36 mouse cellular contexts compared by ENCODE assay signal in the genomic region with DNA sequence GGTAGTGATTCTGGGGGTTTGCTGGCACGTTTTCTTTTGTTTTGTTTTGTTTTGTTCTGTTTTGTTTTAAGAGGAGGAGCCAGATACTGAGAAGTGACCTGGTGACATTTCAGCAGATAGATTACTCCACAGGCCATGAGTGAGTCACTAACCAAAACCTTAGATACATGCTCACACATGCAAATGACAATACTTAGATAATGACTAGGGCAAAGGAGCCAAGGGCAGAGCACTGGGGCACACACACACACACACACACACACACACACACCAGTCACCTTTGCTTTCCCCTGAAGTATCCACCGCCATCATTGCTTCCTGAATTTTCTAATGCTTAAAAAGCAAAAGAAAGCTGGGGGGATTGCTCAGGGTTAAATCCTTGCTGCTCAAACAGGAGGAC. TPM values are rescaled to one million over a fixed set of nuclear protein-coding genes. Genes with fewer than 3 reads are reported as not detected.
"Had no signal": no experiment of that assay in that cellular context is flagged by ENCODE, and none has a peak within 500 bp of the region (broad histone marks: within the 10 kb centered on the region; RNA-seq: fewer than 3 reads in every experiment).

No protein-coding gene starts in this region.

- H3K4me2 ChIP-seq: limb, embryonic 12.5 days; limb, embryonic 13.5 days; limb, embryonic 15.5 days; liver, embryonic 11.5 days; liver, embryonic 12.5 days; liver, embryonic 13.5 days; liver, embryonic 15.5 days; lung, embryonic 14.5 days; lung, embryonic 15.5 days; midbrain, embryonic 11.5 days; midbrain, embryonic 12.5 days; midbrain, embryonic 13.5 days; midbrain, embryonic 15.5 days; neural tube, embryonic 12.5 days had no signal

- ATAC-seq: liver, embryonic 12.5 days; liver, postnatal 0 days; lung, postnatal 0 days; midbrain, embryonic 13.5 days; midbrain, embryonic 15.5 days; midbrain, embryonic 16.5 days had no signal

- H3K36me3 ChIP-seq: limb, embryonic 10.5 days; limb, embryonic 12.5 days; limb, embryonic 13.5 days; limb, embryonic 15.5 days; liver, embryonic 12.5 days; liver, embryonic 13.5 days; liver, embryonic 15.5 days; lung, embryonic 15.5 days; midbrain, embryonic 10.5 days; midbrain, embryonic 12.5 days; midbrain, embryonic 13.5 days; midbrain, embryonic 15.5 days; neural tube, embryonic 12.5 days had no signal

- H3K4me3 ChIP-seq: limb, embryonic 10.5 days; limb, embryonic 12.5 days; limb, embryonic 13.5 days; limb, embryonic 15.5 days; liver, embryonic 12.5 days; liver, embryonic 13.5 days; liver, embryonic 15.5 days; lung, embryonic 15.5 days; megakaryocyte, embryonic 14.5 days; midbrain, embryonic 10.5 days; midbrain, embryonic 12.5 days; midbrain, embryonic 13.5 days; midbrain, embryonic 15.5 days; myocyte; neural tube, embryonic 12.5 days had no signal

- DNase-seq: liver; liver, embryonic 13.5 days; liver, postnatal 0 days; lung, adult 18-20 months; lung, adult 2 months; lung, embryonic 14.5 days; lung, postnatal 10 days; lung, postnatal 14 days; lung, postnatal 36 days; lung, postnatal 4 days; midbrain, embryonic 14.5 days had no signal

- H3K27ac ChIP-seq: limb, embryonic 10.5 days; limb, embryonic 12.5 days; limb, embryonic 13.5 days; limb, embryonic 15.5 days; liver, embryonic 12.5 days; liver, embryonic 13.5 days; liver, embryonic 14.5 days; liver, embryonic 15.5 days; lung, embryonic 15.5 days; macrophage; midbrain, embryonic 10.5 days; midbrain, embryonic 12.5 days; midbrain, embryonic 13.5 days; midbrain, embryonic 15.5 days; neural tube, embryonic 12.5 days had no signal

- H3K9me3 ChIP-seq: limb, embryonic 10.5 days; limb, embryonic 12.5 days; limb, embryonic 15.5 days; liver, embryonic 12.5 days; liver, embryonic 13.5 days; liver, embryonic 15.5 days; lung, embryonic 15.5 days; midbrain, embryonic 10.5 days; midbrain, embryonic 12.5 days; midbrain, embryonic 15.5 days had no signal

- H3K4me1 ChIP-seq: limb, embryonic 10.5 days; limb, embryonic 15.5 days; liver, embryonic 12.5 days; liver, embryonic 13.5 days; liver, embryonic 15.5 days; lung, embryonic 15.5 days; megakaryocyte, embryonic 14.5 days; midbrain, embryonic 12.5 days; midbrain, embryonic 13.5 days; midbrain, embryonic 15.5 days; neural tube, embryonic 12.5 days had no signal

- H3K27me3 ChIP-seq: limb, embryonic 12.5 days; limb, embryonic 13.5 days; limb, embryonic 15.5 days; liver, embryonic 12.5 days; liver, embryonic 13.5 days; liver, embryonic 15.5 days; lung, embryonic 15.5 days; megakaryocyte, embryonic 14.5 days; midbrain, embryonic 12.5 days; midbrain, embryonic 13.5 days; midbrain, embryonic 15.5 days; neural tube, embryonic 12.5 days had no signal

- H3K9ac ChIP-seq: limb, embryonic 12.5 days; limb, embryonic 13.5 days; limb, embryonic 15.5 days; liver, embryonic 12.5 days; liver, embryonic 13.5 days; liver, embryonic 14.5 days; liver, embryonic 15.5 days; liver, postnatal 0 days; lung, embryonic 14.5 days; lung, embryonic 15.5 days; midbrain, embryonic 12.5 days; midbrain, embryonic 13.5 days; midbrain, embryonic 15.5 days; neural tube, embryonic 12.5 days had no signal

RNA-seq across cellular contexts. Expression of gene Sod3, which starts 52.9 kb away (rescaled TPM):
- total RNA-seq: megakaryocyte progenitor cell, adult 5-6 weeks; megakaryocyte-erythroid progenitor cell, adult 5-6 weeks; monocyte, adult 5-6 weeks had no signal
- polyA plus RNA-seq: limb, embryonic 10.5 days; limb, embryonic 11.5 days; limb, embryonic 12.5 days had no signal

RNA-seq across cellular contexts. Expression of gene Ccdc149, which starts 54.8 kb away (rescaled TPM):
- total RNA-seq: megakaryocyte, adult 5-6 weeks; monocyte, adult 5-6 weeks had no signal
- polyA plus RNA-seq: macrophage, myocyte had no signal
